In genomic region chr12:54861991-54862605, GRCm38 (mm10) we compare ENCODE assay signal across 8 mouse cellular contexts. TPM values are rescaled to one million over a fixed set of nuclear protein-coding genes. Genes with fewer than 3 reads are reported as not detected.
A peak's percentile ranks its signal among the peaks of the same experiment; 100 is the strongest.
DNase-seq lines count a peak whose midpoint lies in the region; ATAC-seq and TF ChIP-seq lines count a peak whose summit lies in the region.

No protein-coding gene starts in this region.

- H3K9ac ChIP-seq in heart, embryonic 16.5 days (ENCODE audit: low read length), result peak overlapping the region; percentile 98
- peak overlapping the region; percentile 99 for H3K9ac ChIP-seq in lung, embryonic 16.5 days (ENCODE audit: low read length)

- no peak for TF ChIP-seq CTCF in embryonic fibroblast, embryonic 13.5 days (IDR thresholded peaks at IDR 0.05; ENCODE audit: borderline replicate concordance, insufficient read depth, low read length)
- TF ChIP-seq CTCF in layer of hippocampus, adult 2 months (conservative IDR thresholded peaks at IDR 0.05), result no peak

- WGBS in heart, embryonic 16.5 days, result under 1% methylated on average over 36 of the region's 36 CpGs
- WGBS in lung, embryonic 16.5 days, result under 1% methylated on average over 36 of the region's 36 CpGs

- H3K4me2 ChIP-seq in heart, embryonic 16.5 days (ENCODE audit: low read depth, low read length), result peak overlapping the region; percentile 65
- H3K4me2 ChIP-seq in lung, embryonic 16.5 days (ENCODE audit: low read depth, low read length), result peak overlapping the region; percentile 72

- peak; percentile 38; the same call in 1 of the 2 replicates for TF ChIP-seq POLR2A in embryonic fibroblast, embryonic 13.5 days (IDR thresholded peaks at IDR 0.05; ENCODE audit: low read depth, low read length)

- peaks cover 19% of the 10 kb centered on the region for H3K36me3 ChIP-seq in heart, embryonic 16.5 days (ENCODE audit: control insufficient read depth, insufficient read depth)
- peaks cover 13% of the 10 kb centered on the region for H3K36me3 ChIP-seq in lung, embryonic 16.5 days (ENCODE audit: control insufficient read depth, insufficient read depth, low read length)

- DNase-seq in cerebellum, adult 11 months, result peak; percentile 22
- DNase-seq in cerebellum, adult 11-12 months, result no peak
- peak; percentile 69 for DNase-seq in adrenal gland, postnatal 14 days
- peak; percentile 16 to 50 for DNase-seq in layer of hippocampus, adult 2 months (ENCODE audit: low spot score in 2 of 2)
- peak; percentile 23 for DNase-seq in retina, adult 2 months (ENCODE audit: low read depth, low spot score)

- H3K27ac ChIP-seq in embryonic fibroblast, embryonic 13.5 days (ENCODE audit: insufficient read depth, low read length), result peak overlapping the region; percentile 96
- H3K27ac ChIP-seq in heart, embryonic 16.5 days (ENCODE audit: low read length), result peak overlapping the region; percentile 99
- peak overlapping the region; percentile 99 for H3K27ac ChIP-seq in layer of hippocampus, adult 2 months
- peak overlapping the region; percentile 96 for H3K27ac ChIP-seq in lung, embryonic 16.5 days (ENCODE audit: low read length)

- peak overlapping the region; percentile 75 for H3K4me3 ChIP-seq in embryonic fibroblast, embryonic 13.5 days (ENCODE audit: insufficient read depth, low read length)
- H3K4me3 ChIP-seq in heart, embryonic 16.5 days (ENCODE audit: low read length), result peak overlapping the region; percentile 86
- H3K4me3 ChIP-seq in layer of hippocampus, adult 2 months, result peak overlapping the region; percentile 94
- H3K4me3 ChIP-seq in lung, embryonic 16.5 days (ENCODE audit: low read length), result peak overlapping the region; percentile 91

- no peaks in the 10 kb centered on the region; the same call in 1 of the 2 replicates for H3K4me1 ChIP-seq in embryonic fibroblast, embryonic 13.5 days (ENCODE audit: control insufficient read depth, insufficient read depth, low read length)
- peaks cover 19% of the 10 kb centered on the region for H3K4me1 ChIP-seq in heart, embryonic 16.5 days (ENCODE audit: control insufficient read depth, insufficient read depth, low read length)
- H3K4me1 ChIP-seq in lung, embryonic 16.5 days (replicated peaks; ENCODE audit: control insufficient read depth, insufficient read depth, low read length), result peaks cover 9% of the 10 kb centered on the region

- ATAC-seq in heart, embryonic 16.5 days (replicated peaks; ENCODE audit: extremely low read depth, insufficient read depth, low FRiP score), result no peak
- no peak; the same call in 1 of the 2 replicates for ATAC-seq in lung, embryonic 16.5 days (ENCODE audit: low read depth)

- H3K27me3 ChIP-seq in heart, embryonic 16.5 days (ENCODE audit: control insufficient read depth, insufficient read depth, low read length), result no peaks in the 10 kb centered on the region
- H3K27me3 ChIP-seq in lung, embryonic 16.5 days (ENCODE audit: control insufficient read depth, insufficient read depth, low read depth, low read length), result no peaks in the 10 kb centered on the region

- H3K9me3 ChIP-seq in heart, embryonic 16.5 days (replicated peaks; ENCODE audit: control insufficient read depth, low read length), result peaks cover 2% of the 10 kb centered on the region
- no peaks in the 10 kb centered on the region for H3K9me3 ChIP-seq in lung, embryonic 16.5 days (ENCODE audit: control insufficient read depth, low read length)

RNA-seq across cellular contexts. Expression of gene Cfl2, which starts 0.6 kb away (rescaled TPM):
- total RNA-seq in adrenal gland, postnatal 14 days (2021), result 129 and 134 TPM in 2 replicates
- 218 and 247 TPM in 2 replicates for polyA plus RNA-seq in embryonic fibroblast, embryonic 13.5 days (2011; ENCODE audit: insufficient read length, low read depth, missing spikeins)
- 448 and 521 TPM in 2 replicates for polyA plus RNA-seq in heart, embryonic 16.5 days (2015; fragmentation: Nextera tagmentation; extraction: Ambion mirVana)
- 10 to 100 TPM; 88.3 to 92.3 TPM for total RNA-seq in layer of hippocampus, adult 2 months (2021)
- 175 and 182 TPM in 2 replicates for polyA plus RNA-seq in lung, embryonic 16.5 days (2015; fragmentation: Nextera tagmentation; extraction: Ambion mirVana)
